Mouse (Mus musculus) testis, postnatal 14 days (tissue): ENCODE data around the gene Sult2b1.

Experiments
- DNase-seq: peaks from one replicate; pipeline ENCODE4 v3.0.0; 2021; ENCODE audit warnings: low spot score

Sult2b1 gene

DNA sequence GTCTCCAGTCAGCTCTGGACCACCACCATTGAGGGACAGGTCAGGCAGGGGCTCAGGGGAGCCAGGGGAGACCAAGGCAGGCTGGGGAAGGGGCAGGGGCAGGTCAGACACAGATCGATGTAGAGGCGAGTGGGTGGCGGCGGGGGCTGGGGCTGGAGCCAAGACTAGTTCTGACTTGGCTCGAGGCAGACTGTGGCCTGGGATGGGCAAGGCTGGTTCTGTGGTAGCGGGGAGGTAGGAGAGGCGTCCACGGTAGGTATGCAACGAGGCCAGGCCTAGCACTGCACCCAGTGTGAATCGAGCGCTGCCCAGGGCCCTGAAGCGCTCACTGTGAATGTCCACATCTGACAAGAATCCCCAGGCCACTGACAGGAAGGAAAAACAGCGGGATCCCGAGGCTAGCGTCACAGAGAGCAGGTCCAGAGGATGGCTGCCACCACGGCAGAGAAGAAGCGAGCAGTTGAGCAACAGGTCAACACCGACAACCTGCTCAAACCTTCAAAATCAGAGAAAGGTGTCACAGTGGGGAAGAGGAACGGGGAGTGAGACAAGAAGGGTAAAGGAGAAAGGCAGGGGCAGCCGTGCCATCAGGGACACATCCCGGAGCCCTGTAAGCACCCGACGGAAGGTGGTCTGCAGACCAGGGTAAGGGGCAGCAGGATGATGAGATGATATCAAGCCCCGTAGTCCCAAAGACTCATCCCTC, 73.0 kb downstream of the Sult2b1 start:
- DNase-seq = no peak

DNA sequence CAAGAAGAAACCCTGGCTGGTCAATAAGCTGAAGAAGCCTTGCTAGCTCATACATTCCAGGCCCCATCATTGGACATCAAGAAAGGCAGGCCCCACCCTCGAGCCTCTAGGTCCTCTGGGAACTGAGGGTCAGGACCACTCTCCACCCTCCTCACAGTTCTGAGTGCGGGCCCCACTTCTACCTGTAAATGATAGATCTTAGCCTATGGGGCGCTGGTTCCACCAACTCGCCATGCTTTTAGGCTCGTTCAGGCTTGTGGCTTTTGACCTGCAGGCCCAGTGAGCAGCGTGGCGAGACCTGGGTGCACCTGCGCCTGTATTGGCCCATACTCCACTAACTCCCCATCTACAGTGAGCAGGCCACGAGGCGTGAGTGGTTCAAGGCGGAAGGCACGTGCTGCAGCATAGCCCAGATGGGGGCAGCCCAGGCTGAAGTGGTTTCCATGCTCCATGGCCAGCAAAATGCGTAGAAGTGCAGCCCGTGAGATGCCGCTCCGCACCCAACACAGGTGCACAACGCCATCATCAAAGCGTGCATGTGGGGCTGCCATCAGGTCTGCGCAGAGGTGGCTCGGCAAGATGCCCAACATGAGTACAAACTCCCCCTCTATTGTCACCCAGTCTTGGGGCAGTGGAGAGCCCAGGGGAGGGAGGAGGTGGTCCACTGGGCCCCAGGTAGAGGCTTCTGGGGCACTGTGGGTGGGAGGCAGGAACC, 73.8 kb downstream of the Sult2b1 start:
- no peak for DNase-seq

DNA sequence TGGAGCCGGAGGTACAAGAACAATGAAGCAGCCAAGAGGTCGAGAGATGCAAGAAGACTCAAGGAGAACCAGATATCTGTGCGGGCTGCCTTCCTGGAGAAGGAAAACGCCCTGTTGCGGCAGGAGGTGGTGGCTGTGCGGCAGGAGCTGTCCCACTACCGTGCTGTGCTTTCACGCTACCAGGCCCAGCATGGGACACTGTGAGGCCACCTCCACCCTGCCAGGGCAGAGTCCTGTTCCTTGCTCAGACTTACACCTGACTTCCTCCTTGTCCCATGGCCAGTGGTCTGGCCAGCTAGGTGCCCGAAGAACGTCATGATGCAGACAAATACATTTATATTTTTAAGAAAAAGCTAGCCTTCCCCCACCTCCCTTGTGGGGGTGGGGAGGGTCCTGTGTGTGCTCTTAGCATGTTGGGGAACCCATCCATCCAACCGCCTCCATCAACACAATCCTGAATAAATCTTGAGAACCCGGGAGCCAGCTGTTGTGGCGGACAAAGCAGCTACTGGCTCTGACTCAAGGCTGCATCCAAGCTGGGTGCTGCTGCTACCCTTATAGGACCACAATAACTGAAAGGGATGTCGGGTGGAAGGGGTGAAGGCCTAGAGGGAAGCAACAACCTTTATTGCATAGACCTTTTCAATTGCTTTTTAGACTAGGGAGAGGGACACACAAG, 74.7 kb downstream of the Sult2b1 start:
- DNase-seq = no peak

DNA sequence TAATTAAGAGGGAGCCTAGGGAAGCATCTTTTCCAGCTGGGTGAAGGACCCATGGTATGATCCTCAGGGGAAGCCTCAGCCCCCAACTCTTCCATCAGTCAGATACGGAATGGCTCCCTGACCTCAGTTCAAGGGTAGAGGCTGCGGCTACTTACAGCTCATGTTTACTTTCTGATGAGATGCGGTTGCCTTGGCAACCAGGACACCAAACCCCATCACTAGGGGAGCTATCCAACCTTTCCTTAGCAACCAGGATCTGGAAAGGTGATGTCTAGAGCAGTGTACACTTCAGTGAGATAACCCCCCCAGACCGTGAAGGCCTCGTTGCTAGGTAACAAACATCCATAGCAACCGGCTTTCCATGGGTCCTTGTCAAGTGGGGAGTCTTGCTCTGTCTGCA, 75.4 kb downstream of the Sult2b1 start:
- no peak for DNase-seq

DNA sequence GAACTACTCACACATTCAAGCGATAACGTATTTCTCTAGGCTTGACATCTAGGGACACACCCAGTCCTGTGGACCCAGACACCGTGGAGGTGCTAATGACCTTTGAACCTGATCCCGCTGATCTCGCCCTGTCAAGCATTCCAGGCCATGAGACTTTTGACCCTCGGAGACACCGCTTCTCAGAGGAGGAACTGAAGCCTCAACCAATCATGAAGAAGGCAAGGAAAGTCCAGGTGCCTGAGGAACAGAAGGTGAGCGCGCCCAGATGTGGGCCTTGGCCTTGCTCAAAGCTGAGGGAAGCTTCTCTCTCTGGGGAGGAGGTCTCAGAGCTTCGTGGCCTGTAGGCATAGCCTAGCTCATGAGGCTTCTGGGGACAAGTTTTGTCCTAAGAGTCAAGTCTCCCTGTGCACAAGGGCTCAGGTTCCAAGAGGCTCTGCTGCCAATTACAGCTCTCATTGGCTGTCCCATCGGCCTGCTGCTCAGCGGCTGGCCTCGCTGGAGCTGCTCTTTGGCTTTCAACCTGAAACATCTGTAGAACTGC, 76.2 kb downstream of the Sult2b1 start:
- no peak for DNase-seq

DNA sequence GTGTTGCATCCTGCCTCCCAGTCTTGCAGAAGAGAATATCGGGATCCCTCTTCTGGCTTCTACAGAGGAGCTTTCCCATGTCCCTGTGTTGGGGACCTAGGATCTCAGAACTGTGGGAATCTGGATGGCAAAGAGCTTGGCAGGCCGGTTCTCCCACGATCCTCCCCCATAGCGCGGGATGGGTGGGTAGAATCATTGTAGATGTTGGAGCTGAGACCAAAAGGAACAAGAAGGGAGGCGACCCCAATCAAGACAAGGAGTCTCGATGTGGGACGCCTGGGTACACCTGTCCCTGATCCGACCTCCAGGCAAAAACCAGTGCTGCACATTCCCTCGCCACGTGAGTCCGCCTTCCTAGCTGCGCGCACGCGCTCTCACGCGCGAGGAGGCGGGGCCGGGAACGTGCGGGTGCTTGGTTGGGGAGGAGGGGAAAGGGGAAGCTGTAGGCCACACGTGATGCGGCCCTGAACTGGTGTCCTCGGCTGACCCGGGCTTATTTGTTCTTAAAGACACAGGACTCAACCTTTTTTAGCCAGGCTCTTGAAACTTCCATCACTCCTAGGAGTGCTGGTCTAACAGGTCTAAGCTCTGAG, 77.0 kb downstream of the Sult2b1 start:
- DNase-seq = peak; percentile 93

DNA sequence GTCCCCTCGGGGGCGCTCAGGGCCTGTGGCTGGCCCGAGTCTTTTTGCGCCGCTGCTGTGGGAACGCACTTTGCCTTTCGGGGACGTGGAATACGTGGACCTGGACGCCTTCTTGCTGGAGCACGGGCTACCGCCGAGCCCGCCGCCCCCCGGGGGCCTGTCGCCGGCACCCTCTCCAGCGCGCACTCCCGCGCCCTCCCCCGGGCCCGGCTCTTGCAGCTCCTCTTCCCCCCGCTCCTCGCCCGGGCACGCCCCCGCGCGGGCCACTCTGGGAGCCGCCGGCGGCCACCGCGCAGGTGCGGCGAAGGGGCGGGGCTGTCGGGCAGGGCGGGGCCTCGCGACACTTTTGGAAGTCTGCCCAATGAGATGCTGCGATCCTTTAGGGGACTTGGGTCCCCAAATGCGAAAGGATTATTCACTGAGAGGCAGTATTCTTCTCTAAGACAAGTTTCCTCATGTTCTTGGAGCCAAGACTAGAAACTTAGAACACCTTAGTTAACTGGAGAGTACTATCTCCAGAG, 77.7 kb downstream of the Sult2b1 start:
- DNase-seq = peak; percentile 89

DNA sequence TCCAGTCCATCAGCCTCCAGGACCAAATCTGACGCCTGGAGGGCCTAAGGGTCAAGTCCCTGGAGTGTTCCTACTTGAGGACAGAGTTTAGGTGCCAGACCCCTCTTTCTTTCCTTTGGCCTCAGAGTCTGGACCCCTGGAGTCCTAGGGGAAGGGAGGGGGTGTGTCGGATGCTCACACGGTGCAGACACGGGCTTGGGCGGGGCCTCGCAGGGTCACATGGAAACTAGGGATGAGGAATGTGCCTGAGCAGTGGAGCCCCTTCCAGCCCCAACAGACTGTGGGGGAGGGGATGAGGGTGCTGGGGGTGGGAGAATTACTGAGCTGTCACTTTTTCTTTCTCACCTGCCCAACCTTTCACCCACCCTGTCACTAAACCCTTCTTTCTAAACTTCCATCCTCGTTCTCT, 78.6 kb downstream of the Sult2b1 start:
- DNase-seq = peak; percentile 87

DNA sequence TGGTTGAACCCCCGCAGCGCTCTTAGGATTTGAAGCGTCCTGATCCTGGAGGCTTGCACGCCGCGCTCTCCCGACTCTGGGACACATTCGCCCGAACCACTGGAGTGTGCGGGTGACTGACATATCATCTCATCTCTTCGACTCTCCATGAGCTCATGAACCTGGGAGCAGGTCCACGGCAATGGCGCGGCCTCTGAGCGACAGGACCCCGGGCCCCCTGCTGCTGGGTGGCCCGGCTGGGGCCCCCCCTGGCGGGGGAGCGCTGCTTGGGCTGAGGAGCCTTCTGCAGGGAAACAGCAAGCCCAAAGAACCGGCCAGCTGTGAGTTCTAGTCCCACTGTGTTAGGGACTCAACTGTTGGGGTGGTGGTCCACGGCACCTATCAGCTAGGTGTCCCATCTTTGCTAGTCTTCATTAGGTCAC, 79.0 kb downstream of the Sult2b1 start:
- DNase-seq = peak; percentile 60

DNA sequence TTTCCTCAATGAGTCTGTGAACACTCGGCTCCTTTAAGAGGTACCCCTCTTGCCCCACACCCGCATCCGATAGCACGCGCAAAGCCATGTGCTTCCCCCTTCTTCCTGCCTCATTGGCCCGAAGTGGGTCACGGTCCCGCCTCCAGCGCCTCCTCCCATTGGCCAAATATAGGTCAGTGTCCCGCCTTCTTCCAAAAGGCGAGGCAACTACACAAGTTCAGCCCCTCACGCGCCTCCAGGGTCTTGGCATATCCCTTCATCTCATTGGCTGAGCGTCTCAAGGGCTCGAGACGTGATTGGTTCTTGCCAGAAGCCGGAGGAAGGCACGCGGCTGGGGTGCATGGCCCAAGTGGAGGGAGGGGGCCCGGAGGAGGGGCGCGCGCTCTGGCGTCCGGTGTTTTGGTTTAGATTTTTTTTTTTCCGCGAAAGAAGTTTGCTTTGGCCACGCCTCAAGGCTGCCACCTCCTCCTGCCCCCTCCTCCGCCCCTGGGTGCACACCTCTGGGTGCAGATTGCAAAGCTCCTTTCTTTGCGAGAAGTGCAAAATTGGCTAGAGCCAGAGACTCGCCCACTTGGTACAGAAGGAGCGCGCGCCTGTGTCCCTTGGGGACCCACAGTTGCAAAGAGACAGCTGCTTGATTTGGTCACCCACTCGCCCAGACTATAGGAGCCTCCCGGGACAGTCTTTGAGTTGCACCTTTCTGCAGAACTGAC, 79.6 kb downstream of the Sult2b1 start, which contains the start of gene Dbp:
TSS of gene Dbp (plus strand) at position 359 of the 713 bp plus-strand sequence.
- DNase-seq = peak; percentile 99

DNA sequence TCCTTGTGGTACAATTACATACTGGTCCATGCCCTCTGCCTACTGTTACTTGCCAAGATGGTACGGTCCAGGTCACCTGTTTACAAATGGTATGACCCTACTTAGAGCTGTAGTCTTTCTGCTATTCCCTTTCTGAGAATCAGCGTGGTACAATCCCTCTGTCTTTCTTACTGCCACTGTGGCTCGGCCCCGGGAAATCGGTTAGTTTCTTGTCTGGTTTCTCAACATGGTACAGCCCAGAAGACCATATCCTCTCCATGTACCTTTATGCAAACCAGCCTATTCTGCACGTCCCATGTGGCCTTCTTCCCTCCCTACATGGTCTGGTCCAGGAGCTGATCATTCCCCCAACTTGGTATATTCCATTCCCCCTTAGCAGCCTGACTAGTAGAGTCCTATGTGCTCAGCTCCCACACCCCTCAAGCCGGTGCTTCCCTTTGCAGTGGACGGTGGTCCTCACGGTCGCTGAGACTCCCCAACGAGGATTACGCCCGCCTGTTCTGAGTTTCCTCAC, 80.4 kb downstream of the Sult2b1 start:
- peak; percentile 66 for DNase-seq

DNA sequence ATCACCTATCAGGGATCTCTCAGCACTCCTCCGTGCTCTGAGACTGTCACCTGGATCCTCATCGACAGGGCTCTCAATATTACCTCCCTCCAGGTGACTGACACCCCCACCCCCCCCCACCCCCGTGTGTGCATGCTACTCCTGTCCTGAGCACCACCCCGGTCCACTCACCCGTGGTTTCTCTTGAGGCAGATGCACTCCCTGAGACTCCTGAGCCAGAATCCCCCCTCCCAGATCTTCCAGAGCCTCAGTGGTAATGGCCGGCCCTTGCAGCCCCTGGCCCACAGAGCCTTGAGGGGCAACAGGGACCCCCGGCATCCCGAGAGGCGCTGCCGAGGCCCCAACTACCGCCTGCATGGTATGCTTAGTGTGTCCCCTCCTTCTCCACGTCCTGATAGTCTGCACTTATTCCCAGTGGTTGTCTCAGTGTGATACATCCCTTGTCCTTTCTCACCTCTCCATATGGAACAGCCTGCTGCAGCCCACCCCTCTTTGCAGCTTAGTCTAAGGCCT, 80.9 kb downstream of the Sult2b1 start:
- DNase-seq = peak; percentile 22

DNA sequence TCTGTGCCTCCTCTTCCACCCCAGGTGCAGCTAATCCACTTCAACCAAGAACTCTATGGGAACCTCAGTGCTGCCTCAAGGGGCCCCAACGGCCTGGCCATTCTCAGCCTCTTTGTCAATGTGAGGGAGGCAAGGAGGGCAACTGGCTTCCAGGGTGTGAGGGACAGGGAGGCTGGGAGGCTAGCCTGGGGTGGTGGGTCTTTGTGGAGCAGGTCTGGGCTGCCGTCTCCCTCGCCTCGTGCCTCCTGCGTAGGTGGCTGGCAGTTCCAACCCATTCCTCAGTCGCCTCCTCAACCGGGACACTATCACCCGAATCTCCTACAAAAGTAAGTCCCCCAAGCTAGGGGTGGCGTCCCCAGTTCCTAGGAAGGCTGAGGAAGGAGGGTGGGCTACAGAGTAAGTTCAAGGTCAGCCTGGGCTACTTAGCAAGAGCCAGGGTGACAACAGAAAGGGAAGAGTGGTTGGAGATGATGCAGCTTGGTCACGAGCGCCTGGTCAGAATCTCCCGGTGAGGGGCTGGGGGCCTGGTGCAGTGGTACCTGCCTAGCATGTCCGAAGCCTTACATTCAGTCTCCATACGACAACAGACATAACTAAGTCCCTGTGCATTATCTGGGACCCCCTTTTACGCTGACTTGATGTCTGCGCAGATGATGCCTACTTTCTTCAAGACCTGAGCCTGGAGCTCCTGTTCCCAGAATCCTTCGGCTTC, 81.5 kb downstream of the Sult2b1 start:
- no peak for DNase-seq

DNA sequence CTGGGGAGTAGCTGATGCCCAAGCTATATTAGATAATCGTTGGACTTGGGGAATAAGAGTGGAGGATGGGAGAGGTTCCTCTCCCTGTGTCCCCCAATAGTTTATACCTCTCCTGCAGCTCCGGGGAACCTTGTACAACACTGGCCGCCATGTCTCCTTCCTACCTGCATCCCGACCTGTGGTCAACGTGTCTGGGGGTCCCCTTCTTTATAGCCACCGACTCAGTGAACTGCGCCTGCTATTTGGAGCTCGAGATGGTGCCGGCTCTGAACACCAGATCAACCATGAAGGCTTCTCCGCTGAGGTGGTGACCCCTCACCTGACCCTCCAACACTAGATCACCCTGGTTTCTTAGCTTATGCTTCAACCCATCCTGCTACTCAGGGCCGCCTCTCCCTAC, 82.2 kb downstream of the Sult2b1 start:
- DNase-seq = no peak

DNA sequence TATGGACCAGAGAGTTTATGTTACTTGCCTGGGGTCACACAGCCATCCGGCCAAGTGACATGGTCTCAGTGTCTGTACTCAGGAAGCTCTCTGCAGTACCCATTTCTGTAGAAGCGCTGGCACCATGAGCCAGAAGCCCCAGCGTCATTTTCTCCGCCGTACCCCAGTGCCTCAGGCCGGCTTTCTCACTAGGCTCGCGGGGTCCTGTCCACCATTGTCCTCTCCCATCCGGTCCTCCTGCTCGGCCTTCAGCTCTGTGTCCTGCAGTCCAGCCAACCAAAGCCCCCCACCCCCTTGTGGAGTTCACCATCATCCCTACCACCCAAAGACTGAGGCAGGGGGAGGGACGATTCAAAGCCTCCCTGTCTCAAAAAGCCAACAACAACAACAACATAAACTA, 82.9 kb downstream of the Sult2b1 start:
- DNase-seq = peak; percentile 23

DNA sequence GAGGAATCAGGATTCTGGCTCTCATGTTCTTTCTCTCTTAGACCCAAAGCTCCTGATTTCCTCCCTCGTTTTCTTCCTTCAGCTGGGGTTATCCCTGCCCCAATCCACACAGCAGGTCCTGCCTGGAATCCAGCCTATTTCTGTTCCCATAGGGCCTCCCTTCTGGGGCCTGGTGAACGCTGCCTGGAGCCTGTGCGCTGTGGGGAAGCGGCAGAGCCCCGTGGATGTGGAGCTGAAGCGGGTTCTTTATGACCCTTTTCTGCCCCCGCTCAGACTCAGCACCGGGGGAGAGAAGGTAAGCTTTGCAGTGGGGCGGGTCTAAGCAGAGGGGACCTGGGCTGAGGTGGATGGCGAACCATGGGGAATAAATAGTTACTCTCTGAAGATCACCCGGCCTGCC, 83.4 kb downstream of the Sult2b1 start:
- DNase-seq = peak; percentile 41

DNA sequence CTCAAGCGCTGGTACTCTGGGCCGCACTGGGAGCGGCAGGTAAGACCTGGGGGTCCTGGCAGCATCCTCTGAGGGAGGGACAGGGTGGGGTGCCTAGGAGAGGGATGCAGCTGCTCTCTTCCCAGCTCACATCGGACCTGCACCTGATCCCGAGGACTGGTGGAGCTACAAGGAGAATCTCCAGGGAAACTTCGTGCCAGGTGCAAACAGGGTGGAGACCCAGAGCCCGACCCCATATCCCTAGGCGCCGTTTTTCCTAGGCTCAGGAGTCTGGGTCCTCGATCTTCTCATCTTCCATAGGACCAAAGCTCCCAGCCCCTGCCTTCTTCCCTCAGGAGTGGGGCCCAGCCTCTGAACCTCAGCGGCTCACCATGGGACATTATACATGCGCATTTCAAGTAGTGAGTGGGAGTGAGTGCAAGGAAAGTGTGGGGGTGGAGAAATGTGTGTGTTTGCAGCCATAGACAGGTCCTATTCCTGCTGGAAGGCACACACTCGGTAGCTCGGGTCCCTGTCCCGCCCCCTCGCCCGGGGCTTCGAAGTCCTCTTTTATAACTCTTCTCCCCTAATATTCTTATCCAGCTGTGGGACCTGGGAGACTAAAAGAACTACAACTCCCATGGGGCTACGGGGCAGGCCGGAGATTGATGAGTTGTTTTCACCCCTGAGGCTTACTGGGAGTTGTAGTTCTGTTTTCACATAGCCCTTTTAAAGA, 84.0 kb downstream of the Sult2b1 start:
- DNase-seq = peak; percentile 82

DNA sequence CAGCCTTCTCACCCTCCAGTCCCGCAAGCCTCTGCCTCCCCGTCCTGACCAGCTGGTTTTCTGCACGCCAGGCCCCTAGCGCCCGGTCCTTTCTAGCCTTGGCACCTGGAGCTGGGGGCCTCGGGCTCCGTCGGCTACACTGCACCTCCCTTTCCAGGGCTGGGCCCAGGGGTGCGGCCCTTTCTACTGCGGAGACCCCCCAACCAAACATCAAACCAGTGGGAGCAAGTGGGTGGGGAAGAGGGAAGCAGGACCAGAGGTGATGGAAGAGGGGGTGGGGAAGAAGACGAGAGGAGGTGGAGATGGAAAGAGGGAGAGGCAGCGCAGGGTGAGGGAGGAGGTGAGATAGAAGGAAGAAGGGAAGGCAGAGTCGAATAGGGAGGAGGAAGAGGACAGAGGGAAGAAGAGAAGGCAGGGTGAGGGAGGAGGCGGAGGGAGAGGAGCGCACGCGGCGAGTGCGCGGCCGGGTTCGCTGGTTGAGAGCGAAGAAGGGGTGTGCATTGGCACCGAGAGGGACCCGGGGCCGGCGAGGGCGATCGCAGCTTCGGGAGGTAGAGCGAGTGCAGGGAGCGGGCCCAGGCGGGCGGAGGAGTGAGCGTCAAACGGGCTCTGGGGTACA, 84.8 kb downstream of the Sult2b1 start, which contains the start of gene Car11:
TSS of gene Car11 (plus strand) at position 321 of the 619 bp plus-strand sequence.
- peak; percentile 26 for DNase-seq

DNA sequence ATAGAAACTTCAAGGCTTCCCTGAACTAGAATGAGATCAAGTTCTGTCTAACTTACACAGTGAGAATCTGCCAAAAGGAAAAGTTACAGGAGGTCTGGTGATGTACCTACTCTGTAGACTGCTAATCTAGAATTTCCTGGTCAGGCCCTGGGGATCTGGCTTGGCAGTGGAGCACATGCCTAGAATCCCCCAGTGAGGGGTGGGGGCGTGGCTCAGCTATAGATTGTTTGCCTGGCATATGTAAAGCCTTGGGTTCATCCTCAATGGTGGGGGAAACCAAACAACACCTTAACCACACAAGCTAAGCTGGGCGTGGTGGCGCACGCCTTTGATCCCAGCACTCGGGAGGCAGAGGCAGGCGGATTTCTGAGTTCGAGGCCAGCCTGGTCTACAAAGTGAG, 86.6 kb downstream of the Sult2b1 start:
- no peak for DNase-seq
